Mouse (Mus musculus) thymus, adult 2 months (tissue): ENCODE results near the gene Mapk8ip1.

Experiments used
- CTCF ChIP-seq: fragments of 200-500 bp; IDR thresholded peaks from 2 replicates; pipeline ENCODE4 v1.5.1; 2012; ENCODE audit warnings: mild to moderate bottlenecking, control low read depth, low read length, moderate library complexity, borderline replicate concordance; ENCODE audit not compliant: control insufficient read depth, poor library complexity, insufficient read depth; ENCODE audit errors: extremely low read depth
- POLR2A ChIP-seq: fragments of 200-500 bp; IDR thresholded peaks from 2 replicates; pipeline ENCODE4 v1.6.1; 2012; ENCODE audit warnings: mild to moderate bottlenecking, low read length, control low read depth, moderate library complexity; ENCODE audit not compliant: control insufficient read depth, poor library complexity, insufficient read depth; ENCODE audit errors: extremely low read depth

- no peak for TF ChIP-seq POLR2A
- no peak for TF ChIP-seq CTCF
These were observed 29.9 kb downstream of the Mapk8ip1 start for GRCm38 (mm10) chr2:92370821-92371805.
